In genomic region chr4:134330281-134330680, GRCm38 (mm10) we compare ENCODE assay signal across 28 mouse cellular contexts. TPM values are rescaled to one million over a fixed set of nuclear protein-coding genes. Genes with fewer than 3 reads are reported as not detected.
DNase-seq lines count a peak whose midpoint lies in the region; ATAC-seq and TF ChIP-seq lines count a peak whose summit lies in the region.
"Had no signal": no experiment of that assay in that cellular context is flagged by ENCODE, and none has a peak within 500 bp of the region (broad histone marks: within the 10 kb centered on the region; RNA-seq: fewer than 3 reads in every experiment).

No protein-coding gene starts in this region.

- H3K4me3 ChIP-seq in heart, embryonic 13.5 days = no peak overlapping the region
- 0 out of 2 replicates have a peak overlapping the region, but pooled peaks have one; percentile 10 for H3K4me3 ChIP-seq in E14TG2a.4 (replicated peaks; ENCODE audit: low read length)
- H3K4me3 ChIP-seq: embryonic facial prominence, embryonic 13.5 days; erythroblast, embryonic 14.5 days; forebrain, embryonic 12.5 days; limb, embryonic 10.5 days; liver, embryonic 15.5 days; lung, embryonic 15.5 days; midbrain, embryonic 15.5 days; neural tube, embryonic 12.5 days had no signal

- H3K27ac ChIP-seq in heart, embryonic 13.5 days (replicated peaks) = 0 out of 2 replicates have a peak overlapping the region, but pooled peaks have one; percentile 45
- H3K27ac ChIP-seq: embryonic facial prominence, embryonic 13.5 days; forebrain, embryonic 12.5 days; limb, embryonic 10.5 days; liver, embryonic 15.5 days; lung, embryonic 15.5 days; midbrain, embryonic 15.5 days; neural tube, embryonic 12.5 days had no signal

- H3K4me2 ChIP-seq in heart, embryonic 13.5 days = no peak overlapping the region
- H3K4me2 ChIP-seq: embryonic facial prominence, embryonic 13.5 days; forebrain, embryonic 12.5 days; liver, embryonic 15.5 days; lung, embryonic 15.5 days; midbrain, embryonic 15.5 days; neural tube, embryonic 12.5 days had no signal

- no peak for TF ChIP-seq CTCF in E14TG2a.4 (conservative IDR thresholded peaks at IDR 0.05; ENCODE audit: low read length)

- WGBS in heart, embryonic 13.5 days = 57% methylated on average over 5 of the region's 5 CpGs

- DNase-seq in heart, postnatal 4 days = no peak
- DNase-seq in kidney, adult 8-10 months = peak; percentile 75 to 78
- peak; percentile 71 to 88 for DNase-seq in kidney, postnatal 25 days
- DNase-seq in layer of hippocampus, postnatal 36 days = no peak
- no peak for DNase-seq in cerebellum, adult 9-11 months
- DNase-seq: adrenal gland, adult 8-10 months; cerebellum, adult 2 months; cerebellum, postnatal 36 days; embryo, embryonic 11 days; heart, adult 11 months; layer of hippocampus, adult 9-11 months; liver; lung, postnatal 4 days; right cerebral cortex, postnatal 14 days had no signal

- ATAC-seq in heart, embryonic 13.5 days (ENCODE audit: extremely low read depth, insufficient number of reproducible peaks, low FRiP score, low TSS enrichment) = no peak
- ATAC-seq: midbrain, embryonic 15.5 days; Patski had no signal

- H3K36me3 ChIP-seq in heart, embryonic 13.5 days = peaks cover 41% of the 10 kb centered on the region
- peaks cover 8% of the 10 kb centered on the region for H3K36me3 ChIP-seq in E14TG2a.4 (ENCODE audit: insufficient read depth, low read length)
- H3K36me3 ChIP-seq: embryonic facial prominence, embryonic 13.5 days; forebrain, embryonic 12.5 days; G1E; limb, embryonic 10.5 days; liver, embryonic 15.5 days; lung, embryonic 15.5 days; midbrain, embryonic 15.5 days; neural tube, embryonic 12.5 days had no signal

- peaks cover 26% of the 10 kb centered on the region for H3K4me1 ChIP-seq in heart, embryonic 13.5 days
- H3K4me1 ChIP-seq in E14TG2a.4 (replicated peaks; ENCODE audit: low read depth, low read length) = peaks cover 52% of the 10 kb centered on the region
- H3K4me1 ChIP-seq: forebrain, embryonic 12.5 days; liver, embryonic 15.5 days; midbrain, embryonic 15.5 days; neural tube, embryonic 12.5 days had no signal

- H3K9ac ChIP-seq in heart, embryonic 13.5 days = no peak overlapping the region
- H3K9ac ChIP-seq: embryonic facial prominence, embryonic 13.5 days; forebrain, embryonic 12.5 days; liver, embryonic 15.5 days; lung, embryonic 15.5 days; midbrain, embryonic 15.5 days; neural tube, embryonic 12.5 days had no signal

- H3K27me3 ChIP-seq in heart, embryonic 13.5 days (replicated peaks) = no peaks in the 10 kb centered on the region
- H3K27me3 ChIP-seq in E14TG2a.4 (ENCODE audit: insufficient read depth, low read length) = no peaks in the 10 kb centered on the region
- H3K27me3 ChIP-seq: embryonic facial prominence, embryonic 13.5 days; forebrain, embryonic 12.5 days; liver, embryonic 15.5 days; lung, embryonic 15.5 days; midbrain, embryonic 15.5 days; neural tube, embryonic 12.5 days; Patski had no signal

- H3K9me3 ChIP-seq in heart, embryonic 13.5 days = no peaks in the 10 kb centered on the region
- no peaks in the 10 kb centered on the region for H3K9me3 ChIP-seq in E14TG2a.4 (ENCODE audit: low read length)
- H3K9me3 ChIP-seq: embryonic facial prominence, embryonic 13.5 days; forebrain, embryonic 12.5 days; G1E; limb, embryonic 10.5 days; liver, embryonic 15.5 days; lung, embryonic 15.5 days; midbrain, embryonic 15.5 days; neural tube, embryonic 12.5 days had no signal

RNA-seq across cellular contexts. Expression of gene Slc30a2, which starts 12.7 kb away (rescaled TPM):
- 0.11 and 0.19 TPM in 2 replicates for polyA plus RNA-seq in heart, embryonic 13.5 days (2015; fragmentation: Nextera tagmentation; extraction: Ambion mirVana)
- under 1 TPM; 0.29 to 0.61 TPM for total RNA-seq in heart, postnatal 4 days (2021)
- total RNA-seq in layer of hippocampus, postnatal 36 days (2021) = not detected
- total RNA-seq: megakaryocyte-erythroid progenitor cell, adult 5-6 weeks had no signal
- polyA plus RNA-seq: erythroblast, embryonic 14.5 days; forebrain, embryonic 12.5 days; hindbrain, embryonic 11.5 days; limb, embryonic 10.5 days; neural tube, embryonic 12.5 days; Patski had no signal

RNA-seq across cellular contexts. Expression of gene Trim63, which starts 15.4 kb away (rescaled TPM):
- 108 and 136 TPM in 2 replicates for polyA plus RNA-seq in heart, embryonic 13.5 days (2015; fragmentation: Nextera tagmentation; extraction: Ambion mirVana)
- total RNA-seq in heart, postnatal 4 days (2021) = 100 to 1,000 TPM; 199 to 226 TPM
- total RNA-seq in layer of hippocampus, postnatal 36 days (2021) = not detected
- total RNA-seq: adrenal gland, adult 8-10 months; G1E; megakaryocyte-erythroid progenitor cell, adult 5-6 weeks had no signal
- polyA plus RNA-seq: erythroblast, embryonic 14.5 days; G1E had no signal

RNA-seq across cellular contexts. Expression of gene Pdik1l, which starts 42.6 kb away (rescaled TPM):
- polyA plus RNA-seq in heart, embryonic 13.5 days (2015; fragmentation: Nextera tagmentation; extraction: Ambion mirVana) = 13.4 and 13.5 TPM in 2 replicates
- total RNA-seq in heart, postnatal 4 days (2021) = 10 to 100 TPM; 11.8 to 12.2 TPM
- 10 to 100 TPM; 16.7 to 21.5 TPM for total RNA-seq in layer of hippocampus, postnatal 36 days (2021)

RNA-seq across cellular contexts. Expression of gene Extl1, which starts 53.4 kb away (rescaled TPM):
- 2.7 and 3.3 TPM in 2 replicates for polyA plus RNA-seq in heart, embryonic 13.5 days (2015; fragmentation: Nextera tagmentation; extraction: Ambion mirVana)
- 1 to 10 TPM; 2.7 to 2.9 TPM for total RNA-seq in heart, postnatal 4 days (2021)
- total RNA-seq in layer of hippocampus, postnatal 36 days (2021) = 10 to 100 TPM; 41.8 to 45.5 TPM
- total RNA-seq: megakaryocyte-erythroid progenitor cell, adult 5-6 weeks had no signal
- polyA plus RNA-seq: erythroblast, embryonic 14.5 days; G1E had no signal

Comparison
In these comparisons a context has a peak if more than half of its experiments do, and no peak if none do; other contexts are left out.
1. DNase-seq: peak in kidney, adult 8-10 months (2 of 2) and kidney, postnatal 25 days (2 of 2); none in heart, postnatal 4 days (single experiment), layer of hippocampus, postnatal 36 days (0 of 2) and cerebellum, adult 9-11 months (single experiment).
2. RNA of gene Trim63, which starts 15.4 kb away (total RNA-seq): 199 to 226 TPM in heart, postnatal 4 days; not detected in layer of hippocampus, postnatal 36 days; every median in the first group is over 100 times any median in the second.